Mouse (Mus musculus) hindlimb bud, embryonic 11.5 days (tissue): ENCODE results near the gene Ptprr.

Experiments used
- DNase-seq: peaks from one replicate; pipeline ENCODE4 v3.0.0-alpha.2; 2012; ENCODE audit warnings: low read depth, low spot score; ENCODE audit errors: extremely low spot score

The Ptprr gene

GRCm38 (mm10) chr10:116194409-116194808 lies 176.4 kb downstream of the Ptprr start:
- DNase-seq: no peak

GRCm38 (mm10) chr10:116196596-116197415 lies 178.8 kb downstream of the Ptprr start:
- DNase-seq: no peak

GRCm38 (mm10) chr10:116197416-116197939 lies 179.5 kb downstream of the Ptprr start:
- no peak for DNase-seq

GRCm38 (mm10) chr10:116199035-116199434 lies 181.0 kb downstream of the Ptprr start:
- peak; percentile 49 for DNase-seq

GRCm38 (mm10) chr10:116201542-116201941 lies 183.5 kb downstream of the Ptprr start:
- DNase-seq: no peak

- no peak for DNase-seq
Measured at GRCm38 (mm10) chr10:116205580-116206358, 187.8 kb downstream of the Ptprr start.

GRCm38 (mm10) chr10:116206449-116206848 lies 188.4 kb downstream of the Ptprr start:
- no peak for DNase-seq

- peak; percentile 37 for DNase-seq
Measured at GRCm38 (mm10) chr10:116207987-116208726, 190.1 kb downstream of the Ptprr start.

GRCm38 (mm10) chr10:116208727-116209115 lies 190.7 kb downstream of the Ptprr start:
- DNase-seq: no peak

GRCm38 (mm10) chr10:116212127-116212526 lies 194.1 kb downstream of the Ptprr start:
- DNase-seq: no peak

- DNase-seq: no peak
Measured at GRCm38 (mm10) chr10:116220336-116221118, 202.5 kb downstream of the Ptprr start.

GRCm38 (mm10) chr10:116235299-116235698 lies 217.3 kb downstream of the Ptprr start:
- DNase-seq: no peak

- DNase-seq: no peak
Measured at GRCm38 (mm10) chr10:116242200-116242599, 224.2 kb downstream of the Ptprr start.

- DNase-seq: no peak
Measured at GRCm38 (mm10) chr10:116243373-116243772, 225.4 kb downstream of the Ptprr start.

- no peak for DNase-seq
Measured at GRCm38 (mm10) chr10:116245632-116246031, 227.6 kb downstream of the Ptprr start.

- DNase-seq: no peak
Measured at GRCm38 (mm10) chr10:116252668-116253067, 234.7 kb downstream of the Ptprr start.

GRCm38 (mm10) chr10:116253972-116254371 lies 236.0 kb downstream of the Ptprr start:
- DNase-seq: no peak

GRCm38 (mm10) chr10:116259298-116259697 lies 241.3 kb downstream of the Ptprr start:
- DNase-seq: no peak

GRCm38 (mm10) chr10:116260658-116261433 lies 242.8 kb downstream of the Ptprr start:
- DNase-seq: no peak

GRCm38 (mm10) chr10:116261559-116261958 lies 243.5 kb downstream of the Ptprr start:
- DNase-seq: no peak
